Mouse (Mus musculus) R1 (cell line): ENCODE measurements at regions not wholly inside any gene's neighbourhood (a gene's known extent, or its start where the extent isn't known, plus 50 kb on each side); places are given as distances from the start of the nearest gene placed in this dataset.
A peak's percentile ranks its signal among the peaks of the same experiment; 100 is the strongest.

Experiments used
- DNase-seq: peaks from one replicate; pipeline ENCODE4 v3.0.0-alpha.2; 2018; ENCODE audit warnings: low read depth, low spot score

DNA sequence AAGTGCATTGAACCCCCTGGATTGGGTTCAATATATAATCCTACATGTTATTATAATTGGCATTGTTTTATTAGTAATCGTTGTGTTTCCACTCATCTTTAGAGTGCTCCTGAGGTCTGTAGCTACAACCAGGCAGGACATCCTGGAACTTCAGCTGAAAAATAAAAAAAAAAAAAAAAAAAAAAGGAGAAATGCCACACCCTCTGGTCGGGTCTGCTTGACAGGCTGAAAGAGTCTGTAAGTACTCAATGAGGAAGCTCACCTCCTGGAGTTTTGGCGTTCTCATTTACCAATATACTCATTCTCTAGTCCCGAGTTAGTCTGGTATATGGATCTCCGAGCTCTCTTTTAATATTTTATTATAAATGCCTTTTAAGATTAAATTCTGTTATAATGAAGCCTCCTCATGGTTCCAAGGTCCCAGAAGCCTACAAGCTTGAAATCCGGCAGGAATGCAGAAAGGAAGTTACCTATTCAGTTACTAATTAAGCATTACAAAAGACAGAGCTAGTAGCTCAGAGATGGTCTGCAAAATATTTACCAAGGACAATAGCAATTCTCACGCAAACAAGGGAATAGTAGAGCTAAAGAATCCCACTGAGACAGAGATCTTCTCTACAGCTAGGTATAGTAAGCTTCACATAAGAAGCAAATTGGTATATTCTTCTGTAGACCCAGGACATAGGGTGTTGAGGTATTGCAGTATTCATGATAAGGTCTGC is 745.7 kb upstream of the Gm5150 start:
- peak; percentile 97 for DNase-seq

DNA sequence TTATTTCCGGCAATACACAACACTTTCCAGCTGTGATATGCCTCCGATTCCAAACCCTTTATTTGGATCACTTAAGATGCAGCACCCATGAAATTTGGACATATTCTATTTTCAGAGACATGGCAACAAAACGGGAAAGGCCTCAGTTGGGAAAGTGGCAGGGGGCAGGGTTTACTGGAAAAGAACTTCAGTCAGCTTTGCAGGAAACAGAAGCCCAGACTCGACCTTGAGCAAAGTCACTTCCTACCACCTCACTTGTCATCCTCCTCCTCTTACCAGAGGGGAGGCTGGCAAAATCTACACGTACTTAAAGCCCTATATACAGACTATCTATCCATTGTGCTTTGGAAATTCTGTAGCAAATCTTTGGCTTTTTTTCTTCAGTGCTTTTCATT is 727.7 kb upstream of the Gm5150 start:
- peak; percentile 56 for DNase-seq

DNA sequence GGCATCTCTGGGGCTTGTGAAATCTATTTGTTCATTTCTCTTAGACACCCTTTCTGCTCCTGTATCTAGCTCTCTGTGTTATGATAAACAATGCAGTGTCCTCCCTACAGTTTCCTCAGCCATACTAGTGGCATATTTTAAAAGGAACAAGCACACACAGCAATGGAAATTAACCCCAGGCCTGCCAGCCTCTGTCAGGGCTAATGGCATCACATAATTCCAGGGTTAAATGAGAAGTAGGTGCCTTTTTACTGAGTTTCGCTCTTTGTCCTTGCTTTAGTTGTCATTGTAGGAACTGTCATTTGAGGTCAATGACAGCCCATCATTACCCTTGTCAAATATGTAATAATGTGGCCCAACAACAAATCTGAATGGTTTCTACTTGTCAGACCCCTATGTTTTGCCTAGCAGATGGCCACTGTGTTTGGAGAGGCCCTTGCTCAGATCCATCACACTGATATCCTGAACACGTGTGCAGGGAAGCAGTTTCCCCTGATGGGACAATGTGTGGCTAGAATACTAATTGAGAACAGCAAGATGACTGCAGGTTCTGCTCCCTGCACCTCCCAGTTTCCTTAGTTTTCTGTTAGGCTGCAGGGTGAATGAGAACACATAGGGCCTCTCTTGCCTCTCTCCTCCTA is 727.2 kb upstream of the Gm5150 start:
- no peak for DNase-seq

DNA sequence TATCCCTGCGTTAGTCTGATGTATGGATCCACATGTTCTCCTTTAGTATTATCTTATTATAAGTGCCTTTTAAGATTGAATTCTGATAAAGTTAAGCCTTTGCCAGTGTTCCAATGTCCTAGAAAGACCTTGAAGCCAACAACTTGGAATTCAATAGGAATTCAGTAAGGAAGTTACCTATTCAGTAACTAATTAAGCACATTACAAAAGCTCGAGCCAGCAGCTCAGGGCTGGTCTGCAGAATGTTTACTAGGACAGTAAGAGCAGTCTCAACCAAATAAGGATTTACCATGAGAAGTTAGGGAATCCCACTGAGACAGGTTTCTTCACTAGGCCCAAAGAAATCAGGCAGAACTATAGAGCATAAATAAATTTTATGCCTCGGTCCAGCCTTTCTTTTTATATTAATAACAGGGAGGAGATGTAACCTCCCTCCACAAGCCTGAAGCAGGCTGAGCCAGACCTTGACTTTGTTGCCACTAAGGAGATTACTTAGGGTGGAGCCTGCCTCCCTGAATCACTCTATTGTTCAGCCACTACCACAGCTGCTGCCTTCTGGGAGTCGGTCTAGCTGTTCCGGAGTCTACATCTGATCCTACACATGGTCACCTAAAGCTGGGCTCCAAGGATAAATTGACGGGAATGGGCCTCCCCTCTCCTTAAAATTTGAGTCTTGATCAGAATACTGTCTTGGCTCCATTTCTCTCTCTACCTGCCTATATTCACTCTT is 718.3 kb upstream of the Gm5150 start:
- peak; percentile 95 for DNase-seq

DNA sequence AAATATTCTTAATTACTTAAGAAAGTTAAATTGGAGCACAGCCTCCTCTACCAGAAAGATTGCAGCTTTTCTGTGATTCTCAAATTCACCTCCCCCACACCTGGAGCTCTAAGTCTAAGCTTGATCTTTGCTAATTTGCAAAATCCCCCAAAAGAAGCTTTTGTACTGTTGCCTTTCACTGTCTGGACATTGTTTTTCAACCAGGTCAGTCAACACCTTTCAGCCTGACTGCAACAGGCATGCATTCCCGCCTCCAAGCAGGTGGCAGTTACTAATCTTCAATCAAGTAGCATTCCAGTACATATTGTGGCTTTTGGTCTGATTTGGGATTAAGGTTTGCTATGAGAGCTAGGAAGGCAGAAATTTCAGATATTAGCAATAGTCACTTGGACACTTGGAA is 717.4 kb upstream of the Gm5150 start:
- DNase-seq: peak; percentile 89

DNA sequence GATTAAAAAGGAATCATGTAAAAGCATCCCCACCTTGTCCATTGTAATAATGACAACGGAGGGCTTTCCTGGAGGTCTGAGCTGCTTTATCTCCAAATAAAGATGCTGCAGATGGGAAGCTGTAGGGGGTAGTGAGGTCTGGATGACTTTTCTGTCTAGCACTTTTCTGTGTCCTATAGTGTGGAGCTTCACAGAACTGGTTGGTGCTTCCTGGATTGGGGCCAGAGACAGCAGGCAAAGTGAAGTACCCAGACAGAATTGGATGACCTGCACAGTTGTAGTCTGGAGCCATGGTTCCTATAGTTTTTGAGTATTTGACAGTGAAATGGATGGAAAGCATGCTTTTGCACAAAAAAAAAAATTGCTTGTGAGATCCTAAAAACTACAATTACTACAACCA is 684.7 kb upstream of the Gm5150 start:
- DNase-seq: no peak

DNA sequence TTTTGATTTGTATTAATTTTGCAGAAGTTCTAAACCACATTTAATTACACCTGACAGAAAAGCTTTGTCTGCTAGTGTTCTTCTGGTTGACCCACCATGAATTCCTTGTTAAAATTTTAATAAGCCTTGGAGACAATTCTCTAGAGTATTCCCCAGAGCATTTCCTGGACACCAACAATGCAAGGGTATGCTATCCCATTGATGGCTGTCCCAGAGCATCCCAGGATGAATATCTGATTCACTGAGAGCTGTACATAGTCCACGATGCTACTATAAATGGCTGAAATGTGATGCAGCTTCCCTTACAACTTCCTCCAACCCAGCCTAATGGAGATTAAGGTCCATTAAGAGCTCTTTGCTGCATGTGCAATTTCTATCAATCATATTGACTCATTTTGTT is 682.7 kb upstream of the Gm5150 start:
- no peak for DNase-seq

DNA sequence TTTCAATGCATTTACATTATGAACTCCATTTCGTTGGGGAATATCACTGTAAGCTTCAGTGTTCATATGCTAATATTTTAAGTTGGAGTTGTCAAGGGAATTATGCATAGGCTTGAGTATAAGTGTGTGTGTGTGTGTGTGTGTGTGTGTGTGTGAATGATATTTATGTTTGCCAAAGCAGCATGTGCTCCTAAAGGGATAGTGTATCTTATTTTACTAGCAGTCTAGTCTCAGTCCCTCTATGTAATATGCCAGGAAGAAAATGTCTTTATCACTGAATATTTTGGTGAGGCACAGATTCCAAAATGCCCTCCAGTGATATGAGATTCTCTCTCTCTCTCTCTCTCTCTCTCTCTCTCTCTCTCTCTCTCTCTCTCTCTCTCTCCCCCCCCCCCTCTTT is 651.3 kb upstream of the Gm5150 start:
- no peak for DNase-seq
